Mouse (Mus musculus) liver, embryonic 13.5 days (tissue): Measurements from ENCODE around the gene Rtp3. TPM values are rescaled to one million over a fixed set of nuclear protein-coding genes. Genes with fewer than 3 reads are reported as not detected.

Experiments used
- ATAC-seq: fragments of 200-750 bp; cut with Nextera tagmentation; 2 replicates; pipeline ENCODE4 v1.8.0; 2017; ENCODE audit warnings: low read depth, mild to moderate bottlenecking, moderate number of reproducible peaks, moderate library complexity
- DNase-seq: peaks from one replicate; pipeline ENCODE4 v3.0.0; 2022
- H3K27ac ChIP-seq: fragments of 300-500 bp; sonication (generic); 2 replicates; pipeline ENCODE4 v1.5.1; 2015; ENCODE audit warnings: moderate library complexity, mild to moderate bottlenecking, inconsistent platforms
- H3K27me3 ChIP-seq: fragments of 300-500 bp; sonication (generic); 2 replicates; pipeline ENCODE4 v1.6.1; 2015; ENCODE audit warnings: mild to moderate bottlenecking, inconsistent platforms
- H3K36me3 ChIP-seq: fragments of 300-500 bp; sonication (generic); 2 replicates; pipeline ENCODE4 v1.6.1; 2015; ENCODE audit warnings: mild to moderate bottlenecking, inconsistent platforms
- H3K4me1 ChIP-seq: fragments of 300-500 bp; sonication (generic); replicated peaks from 2 replicates; pipeline ENCODE4 v1.6.1; 2015; ENCODE audit warnings: inconsistent platforms
- H3K4me2 ChIP-seq: fragments of 300-500 bp; sonication (generic); 2 replicates; pipeline ENCODE4 v1.6.1; 2015; ENCODE audit warnings: inconsistent platforms, mild to moderate bottlenecking, moderate library complexity
- H3K4me3 ChIP-seq: fragments of 300-500 bp; sonication (generic); replicated peaks from 2 replicates; pipeline ENCODE4 v1.5.1; 2015; ENCODE audit warnings: mild to moderate bottlenecking, inconsistent platforms
- H3K9ac ChIP-seq: fragments of 300-500 bp; sonication (generic); 2 replicates; pipeline ENCODE4 v1.6.1; 2015; ENCODE audit warnings: mild to moderate bottlenecking, inconsistent platforms
- H3K9me3 ChIP-seq: fragments of 300-500 bp; sonication (generic); replicated peaks from 2 replicates; pipeline ENCODE4 v1.6.1; 2016; ENCODE audit warnings: inconsistent platforms
- WGBS: fragments of 180-500 bp; shearing (Covaris S2); methylation state at CpG from one replicate; pipeline ENCODE4 v1.1.7; 2015; ENCODE audit not compliant: insufficient replicate concordance; 5-methylcytosine and 5-hydroxymethylcytosine counted together
- polyA plus RNA-seq: library from polyadenylated mRNA; unstranded; fragments of >200 nt; fragmentation: Nextera tagmentation; extraction: Ambion mirVana; gene quantifications from 2 replicates; pipeline ENCODE4 v1.2.1, GENCODE M21; 2015

Gene Rtp3
- polyA plus RNA-seq, 1 experiment from 2014 or later = 7.1 TPM

- peaks cover 30% of the 10 kb centered on the region for H3K27me3 ChIP-seq
- no peak overlapping the region for H3K27ac ChIP-seq
- no peaks in the 10 kb centered on the region for H3K36me3 ChIP-seq
- H3K9ac ChIP-seq = peak overlapping the region; percentile 54
- H3K4me1 ChIP-seq = peaks cover 18% of the 10 kb centered on the region; the same call in 1 of the 2 replicates
- H3K4me3 ChIP-seq = peak overlapping the region; percentile 57
- DNase-seq (peak; percentile 9), ATAC-seq (peak; percentile 47)
- H3K9me3 ChIP-seq = no peaks in the 10 kb centered on the region
- WGBS = 3% methylated on average over 44 of the region's 44 CpGs
- H3K4me2 ChIP-seq = peak overlapping the region; percentile 74
Observed at GRCm38 (mm10) chr9:110953550-110954461, 36.6 kb downstream of the Rtp3 start.

DNA sequence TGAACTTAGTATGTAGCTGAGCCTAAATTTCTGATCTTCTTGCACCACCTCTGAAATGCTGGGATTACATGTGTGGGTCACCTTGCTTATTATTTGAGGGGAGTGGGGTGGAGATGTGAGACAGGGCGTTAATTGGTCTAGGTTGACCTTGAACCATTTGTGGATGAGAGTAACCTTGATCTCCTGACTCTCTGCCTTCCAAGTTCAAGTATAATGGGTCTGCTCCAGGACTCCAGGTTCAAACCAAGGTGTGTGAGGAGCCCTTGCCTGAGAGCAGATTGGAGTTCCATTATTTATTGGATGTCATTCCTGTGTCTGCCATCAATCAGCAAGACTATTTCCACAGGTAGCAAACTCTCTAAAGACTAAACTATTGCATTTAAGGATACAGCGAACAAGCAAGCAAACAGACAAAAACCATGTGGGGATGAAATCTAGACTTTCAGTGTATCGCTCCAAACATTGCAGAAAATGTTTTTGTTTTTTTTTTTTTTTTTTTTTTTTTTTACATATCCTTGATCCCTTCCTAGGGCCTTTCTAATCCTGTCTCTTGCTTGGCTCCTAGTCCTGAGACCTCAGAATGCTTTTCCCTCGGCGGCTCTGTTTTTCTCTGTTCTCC lies 37.3 kb downstream of the Rtp3 start:
- peak overlapping the region; percentile 74 for H3K4me2 ChIP-seq
- no peak overlapping the region for H3K9ac ChIP-seq
- no peak overlapping the region for H3K27ac ChIP-seq
- peaks cover 30% of the 10 kb centered on the region for H3K27me3 ChIP-seq
- 37% methylated on average over 5 of the region's 5 CpGs for WGBS
- H3K4me1 ChIP-seq = peaks cover 20% of the 10 kb centered on the region
- H3K9me3 ChIP-seq = no peaks in the 10 kb centered on the region
- no peaks in the 10 kb centered on the region for H3K36me3 ChIP-seq
- peak overlapping the region; percentile 57 for H3K4me3 ChIP-seq
- DNase-seq = no peak
- no peak for ATAC-seq

GRCm38 (mm10) chr9:110952398-110952797 lies 38.0 kb downstream of the Rtp3 start:
- DNase-seq (no peak), ATAC-seq (0 out of 2 replicates have a peak, but pooled peaks have one; percentile 42)
- Histone ChIP-seq H3K27ac (no peak overlapping the region), H3K4me3 (no peak overlapping the region), H3K9me3 (no peaks in the 10 kb centered on the region), H3K36me3 (no peaks in the 10 kb centered on the region), H3K9ac (no peak overlapping the region), H3K4me1 (peaks cover 26% of the 10 kb centered on the region), H3K27me3 (peaks cover 34% of the 10 kb centered on the region), H3K4me2 (no peak overlapping the region)
- 34% methylated on average over 6 of the region's 6 CpGs for WGBS

DNA sequence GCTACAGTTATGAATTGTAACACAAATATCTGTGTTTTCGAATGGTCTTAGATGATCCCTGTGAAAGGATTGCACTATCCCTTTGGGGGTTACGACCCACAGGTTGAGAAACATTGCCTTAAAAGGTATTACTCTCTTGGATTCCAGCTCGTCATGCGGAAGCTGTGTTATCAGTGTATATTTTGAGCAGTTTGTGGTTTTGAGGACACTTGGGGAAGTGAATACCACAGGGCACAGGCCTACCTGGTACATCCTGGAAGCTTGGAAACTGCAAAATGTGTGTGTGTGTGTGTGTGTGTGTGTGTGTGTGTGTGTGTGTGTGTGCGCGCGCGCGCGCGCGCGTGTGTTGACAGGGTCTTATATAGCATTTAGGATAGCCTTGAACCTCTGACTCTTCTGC lies 38.5 kb downstream of the Rtp3 start:
- H3K36me3 ChIP-seq = no peaks in the 10 kb centered on the region
- H3K4me2 ChIP-seq = no peak overlapping the region
- DNase-seq (no peak), ATAC-seq (no peak)
- WGBS = 75% methylated on average over 13 of the region's 13 CpGs
- peaks cover 30% of the 10 kb centered on the region for H3K4me1 ChIP-seq
- no peak overlapping the region for H3K27ac ChIP-seq
- no peak overlapping the region for H3K9ac ChIP-seq
- no peak overlapping the region for H3K4me3 ChIP-seq
- no peaks in the 10 kb centered on the region for H3K9me3 ChIP-seq
- peaks cover 39% of the 10 kb centered on the region for H3K27me3 ChIP-seq

GRCm38 (mm10) chr9:110951397-110951796 lies 39.0 kb downstream of the Rtp3 start, which contains the start of gene Lrrc2:
Gene Lrrc2, plus strand, starts transcription at chr9:110951545.
- no peak within 1 kb of the TSS for H3K27ac ChIP-seq
- no peak within 1 kb of the TSS for H3K4me2 ChIP-seq
- no peak within 1 kb of the TSS for H3K4me3 ChIP-seq
- no peak within 1 kb of the TSS for H3K9ac ChIP-seq
- no peaks in the 10 kb centered on the region for H3K36me3 ChIP-seq
- no peaks in the 10 kb centered on the region for H3K9me3 ChIP-seq
- H3K4me1 ChIP-seq = peaks cover 35% of the 10 kb centered on the region
- no peak for ATAC-seq
- DNase-seq = no peak
- H3K27me3 ChIP-seq = peaks cover 44% of the 10 kb centered on the region
- 54% methylated on average over 11 of the region's 11 CpGs for WGBS

DNA sequence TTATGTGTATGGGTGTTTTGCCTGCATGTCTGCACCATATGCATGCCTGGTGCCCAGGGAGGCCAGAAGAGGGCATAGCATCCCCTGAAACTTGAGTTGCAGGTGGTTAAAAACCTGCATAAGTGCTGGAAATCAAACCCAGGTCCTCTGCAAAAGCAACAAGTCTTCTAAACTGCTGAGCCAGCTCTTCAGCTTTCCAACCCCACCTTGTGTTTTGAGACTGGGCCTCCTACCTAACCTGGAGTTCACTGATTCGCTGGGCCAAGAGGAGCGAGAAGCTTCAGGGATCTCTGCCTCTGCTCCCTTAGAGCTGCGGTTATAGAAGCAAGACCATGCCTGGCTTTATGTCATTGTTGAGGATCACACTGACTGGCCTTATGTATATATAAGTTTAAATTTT lies 40.3 kb downstream of the Rtp3 start:
- no peaks in the 10 kb centered on the region for H3K36me3 ChIP-seq
- no peak overlapping the region for H3K4me2 ChIP-seq
- ATAC-seq (no peak), DNase-seq (no peak)
- WGBS = 64% methylated on average over 3 of the region's 3 CpGs
- H3K9ac ChIP-seq = no peak overlapping the region
- no peak overlapping the region for H3K4me3 ChIP-seq
- H3K27ac ChIP-seq = no peak overlapping the region
- H3K4me1 ChIP-seq = peaks cover 36% of the 10 kb centered on the region
- peaks cover 50% of the 10 kb centered on the region for H3K27me3 ChIP-seq
- no peaks in the 10 kb centered on the region for H3K9me3 ChIP-seq

DNA sequence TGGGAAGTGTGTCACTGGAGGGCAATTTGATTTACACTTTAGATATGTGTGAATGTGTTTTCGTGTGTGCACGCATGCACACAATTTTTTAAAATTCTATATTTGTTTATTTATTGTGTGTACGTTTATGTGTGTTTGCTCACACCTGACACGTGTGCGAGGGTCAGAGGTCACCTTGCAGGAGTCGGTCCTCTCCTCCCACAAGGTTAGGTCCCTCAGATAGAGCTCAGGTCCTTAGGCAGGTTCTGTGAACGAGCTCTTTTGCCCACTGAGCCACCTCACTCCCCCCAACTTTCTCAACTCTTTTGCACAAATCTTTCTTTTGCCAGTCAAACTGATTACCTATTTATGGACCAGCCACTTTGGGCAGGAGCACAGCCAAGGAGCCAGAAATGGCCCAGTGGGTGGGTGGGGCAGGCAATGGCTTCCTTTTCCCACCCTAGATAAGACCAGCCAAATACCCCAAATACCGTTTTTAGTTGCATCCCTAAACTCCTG lies 41.5 kb downstream of the Rtp3 start:
- ATAC-seq = no peak
- 44% methylated on average over 8 of the region's 8 CpGs for WGBS

GRCm38 (mm10) chr9:110947900-110948299 lies 42.5 kb downstream of the Rtp3 start:
- H3K9ac ChIP-seq = no peak overlapping the region
- no peak for DNase-seq

More for the DNA sequence above, 41.5 kb downstream of the Rtp3 start:
- Histone ChIP-seq H3K27ac (no peak overlapping the region), H3K27me3 (peaks cover 50% of the 10 kb centered on the region), H3K9ac (no peak overlapping the region), H3K9me3 (no peaks in the 10 kb centered on the region), H3K4me1 (peaks cover 36% of the 10 kb centered on the region), H3K4me2 (no peak overlapping the region), H3K4me3 (no peak overlapping the region), H3K36me3 (no peaks in the 10 kb centered on the region)
- no peak for DNase-seq

DNA sequence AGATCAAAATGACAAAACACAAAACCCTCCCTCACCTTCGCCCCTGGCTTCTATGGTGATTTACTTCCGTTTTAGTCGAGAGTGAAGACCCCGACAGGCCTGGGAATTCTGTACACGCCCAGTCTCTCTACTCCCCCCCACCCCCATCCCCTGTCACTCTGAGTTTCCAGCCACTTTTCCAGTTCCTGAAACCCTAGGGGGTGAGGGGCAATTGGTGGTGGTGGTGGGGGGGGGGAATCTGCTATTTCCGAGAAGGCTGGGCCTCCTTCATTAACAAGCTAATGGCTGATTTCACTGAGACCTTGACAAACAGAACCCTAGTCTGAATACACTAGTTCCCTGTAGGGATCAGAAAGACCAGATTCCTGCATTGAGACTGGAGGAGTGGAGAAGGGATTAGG lies 43.1 kb downstream of the Rtp3 start:
- H3K9ac ChIP-seq = no peak overlapping the region
- no peak for DNase-seq
- no peaks in the 10 kb centered on the region for H3K36me3 ChIP-seq
- H3K4me1 ChIP-seq = peaks cover 30% of the 10 kb centered on the region
- WGBS = 31% methylated on average over 6 of the region's 6 CpGs
- H3K4me2 ChIP-seq = no peak overlapping the region
- H3K4me3 ChIP-seq = no peak overlapping the region
- ATAC-seq = no peak
- no peaks in the 10 kb centered on the region for H3K9me3 ChIP-seq
- H3K27me3 ChIP-seq = peaks cover 40% of the 10 kb centered on the region
- H3K27ac ChIP-seq = no peak overlapping the region

More at GRCm38 (mm10) chr9:110947900-110948299, 42.5 kb downstream of the Rtp3 start:
- ATAC-seq = no peak
- H3K36me3 ChIP-seq = no peaks in the 10 kb centered on the region
- peaks cover 30% of the 10 kb centered on the region for H3K4me1 ChIP-seq
- H3K4me2 ChIP-seq = no peak overlapping the region
- H3K27ac ChIP-seq = no peak overlapping the region
- H3K9me3 ChIP-seq = no peaks in the 10 kb centered on the region
- no peak overlapping the region for H3K4me3 ChIP-seq
- WGBS = 53% methylated on average over 6 of the region's 6 CpGs
- peaks cover 42% of the 10 kb centered on the region for H3K27me3 ChIP-seq

DNA sequence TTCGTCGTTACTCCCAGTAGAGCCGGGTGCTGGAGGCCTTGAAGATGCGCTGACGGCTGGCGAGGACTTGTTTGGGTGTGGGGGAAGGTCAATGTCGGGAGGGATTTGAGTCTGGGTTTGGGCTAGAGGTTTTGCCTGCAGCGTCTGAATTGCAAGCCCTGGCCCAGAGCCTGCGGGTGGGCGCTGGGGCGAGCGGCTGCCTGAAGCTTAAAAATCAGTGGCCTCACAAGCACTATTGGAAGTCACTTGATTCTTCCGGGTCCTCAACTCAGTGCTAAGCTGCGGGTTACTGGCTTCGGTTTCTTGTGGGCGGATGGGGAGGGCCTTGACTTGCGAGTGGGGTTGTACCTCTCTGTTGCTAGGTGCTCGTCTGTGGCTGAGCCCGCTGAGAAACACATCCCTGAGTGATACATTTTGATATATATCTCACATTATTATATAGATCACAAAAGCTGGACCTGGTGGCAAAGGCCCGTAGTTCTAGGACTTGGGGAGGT lies 43.8 kb downstream of the Rtp3 start:
- no peak overlapping the region for H3K4me3 ChIP-seq
- WGBS = 23% methylated on average over 20 of the region's 20 CpGs
- no peaks in the 10 kb centered on the region for H3K36me3 ChIP-seq
- ATAC-seq = no peak
- no peak for DNase-seq
- H3K27ac ChIP-seq = no peak overlapping the region
- H3K9ac ChIP-seq = no peak overlapping the region
- peaks cover 40% of the 10 kb centered on the region for H3K27me3 ChIP-seq
- 0 out of 2 replicates have a peak overlapping the region, but pooled peaks have one; percentile 1 for H3K4me2 ChIP-seq
- peaks cover 24% of the 10 kb centered on the region for H3K4me1 ChIP-seq
- H3K9me3 ChIP-seq = no peaks in the 10 kb centered on the region

DNA sequence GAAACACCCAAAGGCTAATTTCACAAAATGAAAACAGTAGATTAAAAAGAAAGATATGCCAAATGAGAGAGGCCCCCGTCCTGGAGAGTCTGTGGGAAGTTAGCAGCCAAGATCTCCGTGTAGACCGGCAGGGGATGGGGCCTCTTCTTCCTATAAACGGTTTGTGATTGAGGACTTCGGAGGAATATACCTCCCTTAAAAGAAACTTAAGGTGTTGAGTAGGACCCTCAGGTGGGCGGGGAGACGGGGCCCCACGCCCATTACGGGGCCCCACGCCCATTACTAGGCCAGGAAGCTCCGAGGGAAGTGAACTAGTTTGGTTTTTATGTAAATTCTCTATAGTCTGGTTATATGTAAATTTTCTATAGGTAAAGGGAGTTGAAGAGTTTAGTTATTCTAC lies 44.5 kb downstream of the Rtp3 start, which contains the start of gene Tdgf1:
Gene Tdgf1, minus strand, starts transcription at position 233 of the 400 bp plus-strand sequence.
- H3K27me3 ChIP-seq = peaks cover 40% of the 10 kb centered on the region
- WGBS = 8% methylated on average over 11 of the region's 11 CpGs

More for the DNA sequence above, 44.5 kb downstream of the Rtp3 start, which contains the start of gene Tdgf1:
- ATAC-seq (no peak), DNase-seq (no peak)
- Histone ChIP-seq H3K36me3 (no peaks in the 10 kb centered on the region), H3K27ac (no peak within 1 kb of the TSS), H3K9me3 (no peaks in the 10 kb centered on the region), H3K4me3 (no peak within 1 kb of the TSS), H3K4me2 (0 out of 2 replicates have a peak within 1 kb of the TSS, but pooled peaks have one; percentile 1), H3K4me1 (peaks cover 24% of the 10 kb centered on the region), H3K9ac (no peak within 1 kb of the TSS)
